Mouse (Mus musculus): ENCODE data around the gene Sesn3.

DNA sequence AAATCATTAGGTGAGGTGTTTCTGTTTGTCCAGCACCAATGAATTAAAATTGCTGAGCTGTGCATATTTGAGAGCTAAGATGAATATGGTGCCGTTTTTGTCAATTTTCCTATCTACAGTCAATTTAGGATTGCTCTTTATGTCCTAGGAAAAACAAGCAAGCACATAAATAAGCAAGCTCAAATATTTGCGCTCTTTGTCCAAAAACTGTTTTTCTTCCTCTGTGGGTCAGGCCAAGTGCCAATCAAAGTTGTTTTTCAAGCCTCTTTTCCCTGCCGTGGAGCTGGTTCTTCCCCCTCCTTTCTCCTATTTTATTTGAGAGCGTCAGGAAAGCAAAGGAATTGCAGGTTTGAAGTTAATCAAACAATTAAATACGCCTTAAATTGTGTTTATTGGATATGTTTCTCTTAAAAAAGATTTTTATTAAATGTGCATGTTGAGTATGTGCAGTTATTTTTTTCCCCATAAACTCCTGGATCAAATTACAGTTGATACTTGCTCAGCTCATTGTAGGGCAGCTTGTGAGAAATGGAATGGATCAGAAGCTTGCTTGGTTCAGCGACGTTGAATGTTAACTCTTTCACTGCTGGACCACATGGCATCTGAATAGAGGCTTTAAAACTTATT is 2.6 kb downstream of the Sesn3 start:
- TF ChIP-seq CTCF (IDR thresholded peaks at IDR 0.05; ENCODE audit: extremely low read depth, insufficient read depth, low read length) (no peak), POLR2A (IDR thresholded peaks at IDR 0.05; ENCODE audit: extremely low read depth, insufficient read depth, low read length) (0 out of 2 replicates have a peak, but pooled peaks have one; percentile 39)

All from cortical plate, adult 2 months (tissue).